Mouse (Mus musculus) CD4-positive, CD25-positive, alpha-beta regulatory T cell, adult 4 months (primary cell): Measurements from ENCODE around the gene Cep68. TPM values are rescaled to one million over a fixed set of nuclear protein-coding genes. Genes with fewer than 3 reads are reported as not detected.
"Not testable (repeated sequence)": the region's sequence is repeated elsewhere in the genome, so short reads cannot be mapped to it uniquely, and the experiment has no call there.

Experiments used
- ATAC-seq: one replicate; pipeline ENCODE4 v1.8.0; 2017
- polyA plus RNA-seq, 2 experiments: library from polyadenylated mRNA; unstranded; fragments of 100-300 nt; shearing (Covaris generic); gene quantifications; one replicate each; pipeline ENCODE4 v1.2.1; 2017

Cep68 gene
- polyA plus RNA-seq, 2 experiments from 2014 or later, result 12.3 to 16.2 TPM

DNA sequence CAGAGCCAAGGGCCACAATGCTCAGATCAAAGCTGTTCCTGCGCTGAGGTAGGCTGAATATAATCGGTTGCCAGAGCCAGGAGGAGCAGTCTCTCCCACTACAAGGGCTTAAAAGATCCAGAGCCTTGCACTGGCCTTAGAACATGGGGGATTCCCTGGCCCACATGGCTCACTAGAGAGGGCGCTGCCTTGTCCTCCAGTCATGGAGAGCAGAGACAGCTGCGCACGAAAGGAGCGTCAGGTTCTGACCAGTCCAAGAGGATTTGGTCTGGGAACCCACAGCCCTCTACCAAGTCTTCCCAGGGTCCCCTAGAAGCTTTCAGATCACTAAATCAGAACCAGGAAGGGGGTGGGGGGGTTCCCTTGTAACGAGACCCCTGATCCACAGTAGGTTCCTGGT lies 7.9 kb downstream of the Cep68 start:
- no peak for ATAC-seq

DNA sequence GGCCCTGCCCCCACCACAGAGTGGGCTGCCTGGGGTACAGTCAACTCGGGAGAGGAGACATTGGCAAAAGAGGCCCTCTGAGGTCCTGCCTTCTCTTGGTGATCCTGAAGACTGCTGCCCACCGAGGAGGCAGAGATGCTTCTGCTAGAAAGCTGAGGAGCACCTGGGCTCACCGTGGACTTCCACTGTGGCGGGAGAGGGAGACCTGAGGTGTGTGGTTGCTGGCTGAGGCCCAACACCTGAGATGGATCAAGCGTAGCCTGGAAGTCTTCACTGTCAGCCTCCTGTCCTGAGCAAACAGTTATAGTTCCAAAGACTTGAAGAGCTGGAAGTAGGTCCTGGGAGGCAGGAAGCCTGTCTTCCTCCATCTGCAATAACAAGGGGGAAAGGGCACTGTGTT lies 8.9 kb downstream of the Cep68 start:
- ATAC-seq, result no peak

DNA sequence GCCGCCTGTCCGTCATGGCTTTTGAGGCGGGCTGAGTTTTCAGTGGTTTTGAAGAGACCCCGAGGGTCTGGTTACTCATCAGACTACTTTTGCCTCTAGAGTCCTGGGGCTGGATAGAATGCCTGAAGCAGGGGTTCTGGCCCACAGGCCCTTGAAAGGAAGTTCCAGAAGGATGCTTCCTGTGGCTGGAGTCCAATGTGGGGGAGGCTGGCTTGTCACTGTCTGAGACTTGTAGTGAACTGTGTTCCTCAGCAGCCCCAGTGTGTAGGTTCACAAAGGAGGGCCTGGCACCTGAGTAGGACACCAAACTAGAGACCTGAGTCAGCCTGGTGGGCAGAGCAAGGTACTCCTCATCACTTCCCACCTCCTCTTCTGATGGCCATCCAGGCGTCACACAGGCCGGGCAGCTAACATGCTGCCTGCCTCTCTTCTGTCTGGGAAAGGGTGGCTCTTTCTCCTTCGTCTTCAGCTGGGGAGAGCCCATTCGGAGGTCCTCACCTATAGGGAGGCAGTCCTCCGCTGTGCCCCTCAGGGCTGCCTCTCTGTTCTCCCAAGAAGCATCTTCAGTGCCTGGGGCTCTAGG lies 9.9 kb downstream of the Cep68 start:
- ATAC-seq, result no peak

DNA sequence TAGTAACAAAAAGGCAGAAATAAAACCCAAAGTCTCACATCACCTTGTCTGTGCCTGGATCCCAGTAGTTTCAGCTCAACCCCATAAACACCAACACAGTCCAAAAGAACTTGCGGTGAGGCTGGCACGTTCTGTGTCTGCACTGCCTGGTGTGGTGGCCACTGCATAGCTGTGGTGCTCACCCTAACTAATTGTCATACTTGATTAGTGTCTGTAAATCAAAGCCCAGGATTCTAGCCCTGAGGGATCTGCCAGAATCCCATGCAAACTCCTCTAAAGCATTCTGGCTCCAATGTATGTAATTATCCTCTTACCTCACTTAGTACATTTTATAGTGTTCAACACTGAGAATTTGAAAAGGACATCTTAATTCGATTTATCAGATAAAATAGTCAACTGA lies 11.3 kb downstream of the Cep68 start:
- no peak for ATAC-seq

DNA sequence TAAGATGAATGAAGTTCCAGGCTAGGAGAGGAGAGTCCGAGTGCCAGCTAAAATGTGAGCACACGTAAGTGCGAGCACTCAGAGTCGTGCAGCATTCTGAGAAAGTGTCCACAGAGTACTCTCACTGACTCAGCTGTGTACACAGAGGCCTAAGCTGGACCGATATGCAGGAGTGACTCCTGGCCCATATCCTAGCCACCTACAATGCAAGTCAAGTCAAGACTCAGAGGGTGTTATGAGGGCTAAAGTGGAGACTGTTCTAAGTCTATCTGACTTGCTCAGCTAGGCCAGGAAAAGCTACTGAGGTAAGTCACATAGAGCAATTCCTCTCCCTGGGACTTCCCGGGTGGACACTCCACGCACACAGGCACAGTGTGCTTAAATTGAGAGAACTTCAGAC lies 12.2 kb downstream of the Cep68 start:
- ATAC-seq, result no peak

DNA sequence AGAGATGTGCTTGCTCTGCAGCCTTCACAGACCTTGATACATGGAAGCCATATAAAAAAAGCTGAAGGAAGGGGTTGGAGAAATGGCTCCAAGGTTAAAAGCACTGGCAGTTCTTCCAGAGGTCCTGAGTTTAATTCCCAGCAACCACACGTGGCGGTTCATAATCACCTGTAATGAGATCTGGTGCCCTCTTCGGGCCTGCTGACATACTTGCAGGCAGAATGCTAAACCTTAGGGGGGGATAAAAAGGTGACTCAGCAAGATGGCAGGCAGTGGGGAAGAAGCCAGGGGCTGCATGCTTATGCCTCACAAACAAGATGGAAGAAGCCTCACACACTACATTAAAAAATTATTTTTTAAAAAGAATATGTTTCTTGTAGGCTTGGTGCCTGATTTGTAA lies 15.0 kb downstream of the Cep68 start:
- no peak for ATAC-seq

DNA sequence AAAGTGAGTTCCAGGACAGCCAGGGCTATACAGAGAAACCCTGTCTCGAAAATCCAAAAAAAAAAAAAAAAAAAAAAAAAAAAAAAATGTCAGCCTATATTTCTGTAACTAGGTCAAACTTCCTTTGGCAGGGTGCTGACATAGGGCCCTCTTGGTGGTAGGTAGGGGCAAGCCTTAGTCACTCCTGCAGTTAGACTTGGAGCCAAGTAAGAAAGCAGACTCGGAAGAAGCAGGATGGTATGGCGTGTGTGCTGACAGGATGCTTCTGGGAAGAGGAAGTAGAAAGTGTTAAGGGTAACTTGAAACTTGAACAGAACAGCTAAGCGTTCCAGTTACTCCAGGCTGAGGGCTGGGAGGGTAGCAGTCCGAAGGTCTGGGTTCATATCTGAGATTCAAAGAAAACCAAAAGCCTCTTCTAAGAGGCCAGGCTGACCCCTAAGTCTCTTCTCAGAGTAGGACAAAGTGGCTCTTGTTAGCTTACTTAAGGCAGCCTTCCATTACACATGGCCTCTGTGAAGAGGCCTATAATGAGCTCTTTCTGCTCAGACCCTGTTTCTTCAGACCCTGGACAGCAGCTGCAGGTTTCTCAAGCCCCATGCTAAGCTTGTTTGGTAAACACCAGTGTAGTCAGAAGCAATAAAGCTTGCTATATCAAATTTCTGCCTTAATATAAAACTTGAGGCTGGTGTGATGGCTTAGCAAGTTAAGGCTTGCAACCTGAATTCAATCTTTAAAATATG lies 17.0 kb downstream of the Cep68 start:
- ATAC-seq, result no peak

DNA sequence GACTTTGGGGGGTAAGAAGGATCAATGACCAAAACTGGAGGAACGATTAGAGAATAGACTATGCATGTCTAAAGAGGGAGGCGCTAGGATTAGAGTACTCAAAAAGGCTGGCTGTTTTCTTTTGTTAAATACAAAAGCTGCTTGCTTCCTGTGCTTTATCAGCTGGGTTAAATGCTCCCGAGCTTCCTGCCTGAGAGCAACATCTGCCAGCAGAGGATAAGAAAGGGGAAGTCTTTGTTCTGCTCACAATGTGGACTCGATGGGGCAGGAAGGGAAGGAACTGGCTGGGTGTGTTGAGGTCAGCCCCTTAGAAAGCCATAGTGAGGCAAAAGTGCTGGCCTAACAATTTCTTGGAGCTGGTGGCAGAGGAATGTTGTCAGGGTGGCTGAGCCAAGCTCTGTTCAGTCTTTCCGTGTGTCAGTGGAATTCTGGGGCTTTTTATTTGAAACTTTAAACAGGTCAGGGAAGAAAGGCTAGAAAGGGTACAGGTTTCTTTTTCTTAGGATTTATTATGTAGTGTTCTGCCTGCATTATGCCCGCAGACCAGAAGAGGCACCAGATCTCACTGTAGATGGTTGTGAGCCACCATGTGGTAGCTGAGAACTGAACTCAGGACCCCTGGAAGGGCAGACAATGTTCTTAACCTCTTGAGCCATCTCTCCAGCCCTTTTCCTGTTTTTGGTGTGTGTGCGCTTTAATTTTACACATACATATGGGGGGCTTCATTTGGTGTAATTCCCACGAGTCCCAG lies 17.9 kb downstream of the Cep68 start:
- ATAC-seq, result peak; percentile 31

DNA sequence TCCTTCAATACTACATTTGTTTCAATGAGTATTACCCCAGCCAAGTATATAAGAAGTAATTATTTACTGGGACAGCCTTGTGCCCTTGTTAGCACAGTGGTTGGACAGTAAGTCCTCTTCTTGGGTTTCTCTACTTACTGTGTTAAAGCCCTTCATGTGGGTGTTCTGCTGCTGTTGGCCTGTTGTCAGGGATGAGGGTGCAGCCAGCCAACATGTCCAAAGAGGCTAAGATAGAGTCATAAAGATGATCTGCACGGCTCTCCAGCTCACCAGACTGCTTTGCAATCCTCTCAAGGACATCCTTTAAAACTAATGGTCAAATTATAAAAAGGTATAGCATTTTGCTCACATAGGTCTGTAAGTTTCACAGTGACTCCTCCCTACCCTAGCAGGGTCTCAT lies 18.9 kb downstream of the Cep68 start:
- no peak for ATAC-seq

DNA sequence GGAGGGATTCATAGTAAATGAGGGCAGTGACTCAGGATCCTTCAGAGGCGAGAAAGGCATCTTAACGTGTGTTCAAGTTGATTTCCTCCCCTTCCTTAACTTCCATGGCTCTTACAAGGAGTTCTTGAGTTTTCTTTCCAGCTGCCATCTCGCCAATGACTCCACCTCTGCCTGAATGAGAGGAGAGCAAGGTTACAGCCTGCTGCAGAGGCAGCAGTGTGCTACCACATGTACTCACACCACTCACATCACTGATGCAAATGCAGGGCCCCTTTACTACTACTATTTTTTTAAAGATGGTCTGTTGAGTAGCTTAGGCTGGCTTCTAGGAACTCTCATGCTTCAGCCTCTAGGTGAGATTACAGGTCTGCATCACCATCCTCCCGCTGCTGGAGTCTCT lies 19.9 kb downstream of the Cep68 start:
- no peak for ATAC-seq

DNA sequence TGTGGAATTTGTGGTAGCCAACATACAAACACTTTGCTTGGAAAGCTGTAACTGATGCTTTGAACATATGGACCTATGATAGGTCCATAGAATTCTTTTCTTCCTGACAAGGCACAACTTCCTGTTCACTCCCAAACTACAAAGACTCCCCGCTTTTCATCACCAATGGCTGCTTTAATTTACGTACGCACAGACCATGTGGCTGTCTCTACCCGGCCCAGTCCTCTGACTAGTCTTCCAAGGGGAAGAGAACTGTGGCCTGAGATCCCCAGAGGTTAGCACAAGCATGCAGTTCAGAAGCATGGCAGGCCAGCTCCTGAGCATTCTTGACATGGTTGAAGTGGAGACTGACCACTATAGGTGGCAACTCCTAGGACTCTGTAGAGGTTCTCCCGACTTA lies 20.6 kb downstream of the Cep68 start:
- ATAC-seq, result no peak

DNA sequence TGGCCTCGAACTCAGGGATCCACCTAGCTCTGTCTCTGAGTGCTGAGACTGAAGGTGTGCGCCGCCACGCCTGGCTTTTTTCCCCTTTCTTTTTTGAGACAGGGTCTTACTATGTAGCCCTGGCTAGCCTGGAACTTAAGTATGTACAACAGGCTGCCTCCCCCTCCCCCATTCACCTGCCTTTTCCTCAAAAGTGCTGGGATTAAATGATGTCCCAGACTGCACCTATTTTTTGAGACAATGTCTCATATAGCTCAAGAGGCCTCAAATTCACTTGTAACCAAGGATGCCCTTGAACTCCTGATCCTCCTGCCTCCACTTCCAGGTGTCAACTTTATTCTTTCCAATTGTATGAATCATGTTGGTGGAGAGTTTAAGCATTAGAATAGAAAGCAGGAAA lies 23.3 kb downstream of the Cep68 start:
- ATAC-seq, result no peak

DNA sequence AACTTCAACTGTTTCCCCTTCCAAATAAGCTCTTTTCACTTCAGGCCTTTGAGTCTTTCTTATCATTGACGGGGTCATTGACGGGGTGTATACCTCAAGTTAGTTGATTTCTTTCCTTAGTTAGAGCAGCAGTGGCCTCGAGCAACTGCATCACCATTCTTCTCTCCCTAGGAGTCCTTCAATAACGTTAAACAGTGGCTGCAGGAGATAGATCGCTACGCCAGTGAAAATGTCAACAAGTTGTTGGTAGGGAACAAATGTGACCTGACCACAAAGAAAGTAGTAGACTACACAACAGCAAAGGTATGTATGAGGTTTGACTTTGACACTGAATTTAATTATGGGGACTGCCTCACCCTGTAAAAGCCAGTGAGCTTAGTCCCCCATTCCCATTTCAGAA lies 25.0 kb downstream of the Cep68 start:
- no peak for ATAC-seq

DNA sequence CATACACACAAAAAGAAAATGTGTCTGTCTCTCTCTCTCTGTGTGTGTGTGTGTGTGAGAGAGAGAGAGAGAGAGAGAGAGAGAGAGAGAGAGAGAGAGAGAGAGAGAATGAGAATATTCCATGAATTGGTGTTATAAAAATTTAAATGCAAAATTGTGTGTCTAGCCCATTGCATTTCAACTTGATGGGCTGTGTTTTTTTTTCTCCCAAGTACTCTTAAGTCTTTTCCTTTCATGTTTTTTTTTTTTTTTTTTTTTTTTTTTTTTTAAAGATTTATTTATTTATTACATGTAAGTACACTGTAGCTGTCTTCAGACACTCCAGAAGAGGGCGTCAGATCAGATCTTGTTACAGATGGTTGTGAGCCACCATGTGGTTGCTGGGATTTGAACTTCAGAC lies 27.6 kb downstream of the Cep68 start:
- not testable (repeated sequence) for ATAC-seq

DNA sequence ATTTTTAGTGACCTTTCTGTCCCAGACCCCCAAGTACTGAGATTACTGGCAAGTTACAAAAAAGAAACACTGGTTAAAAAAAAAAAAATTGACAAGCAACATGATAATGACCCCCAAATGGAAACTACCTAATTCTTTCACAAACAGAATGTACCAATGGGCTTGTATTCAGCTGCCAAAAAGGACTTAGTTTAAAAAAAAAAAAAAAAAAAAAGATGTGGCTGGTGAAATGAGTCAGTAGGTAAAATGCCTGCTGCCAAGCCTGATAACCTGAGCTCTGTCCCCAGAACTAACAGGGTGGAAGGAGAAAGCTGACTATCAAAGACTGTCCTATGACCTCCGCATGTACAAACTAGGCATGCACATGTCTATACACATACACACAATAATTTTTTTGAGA lies 32.0 kb downstream of the Cep68 start:
- no peak for ATAC-seq

DNA sequence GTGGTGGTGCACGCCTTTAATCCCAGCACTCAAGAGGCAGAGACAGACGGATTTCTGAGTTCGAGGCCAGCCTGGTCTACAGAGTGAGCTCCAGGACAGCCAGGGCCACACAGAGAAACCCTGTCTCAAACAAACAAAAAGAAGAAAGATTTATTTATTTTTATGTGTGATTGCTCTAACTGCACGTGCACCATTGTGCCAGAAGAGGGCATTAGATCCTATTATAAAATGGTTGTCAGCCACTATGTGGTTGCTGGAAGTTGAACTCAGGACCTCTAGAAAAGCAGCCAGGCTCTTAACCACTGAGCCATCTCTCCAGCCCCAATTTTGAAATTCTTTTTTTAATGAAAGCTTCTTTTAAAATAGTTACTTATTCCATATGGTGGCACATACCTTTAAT lies 32.8 kb downstream of the Cep68 start:
- peak; percentile 40 for ATAC-seq

DNA sequence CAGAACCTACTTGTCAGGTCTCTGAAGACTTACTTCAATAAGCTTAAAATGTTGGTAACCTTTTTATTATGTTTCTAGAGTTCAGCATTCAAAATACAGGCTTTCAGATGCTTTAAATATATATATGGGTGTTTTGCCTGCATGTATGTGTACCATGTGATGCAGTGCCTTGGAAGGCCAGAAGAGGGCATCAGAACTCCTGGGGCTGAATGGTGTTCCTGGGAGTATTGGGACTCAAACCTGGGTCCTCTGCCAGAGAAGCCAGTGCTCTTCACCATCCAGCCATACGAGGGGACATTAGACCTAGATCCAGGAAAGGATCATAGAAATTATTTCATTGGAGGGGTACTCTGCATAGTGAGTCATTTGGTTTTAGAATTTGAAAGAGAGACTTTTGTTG lies 34.5 kb downstream of the Cep68 start:
- ATAC-seq, result no peak

DNA sequence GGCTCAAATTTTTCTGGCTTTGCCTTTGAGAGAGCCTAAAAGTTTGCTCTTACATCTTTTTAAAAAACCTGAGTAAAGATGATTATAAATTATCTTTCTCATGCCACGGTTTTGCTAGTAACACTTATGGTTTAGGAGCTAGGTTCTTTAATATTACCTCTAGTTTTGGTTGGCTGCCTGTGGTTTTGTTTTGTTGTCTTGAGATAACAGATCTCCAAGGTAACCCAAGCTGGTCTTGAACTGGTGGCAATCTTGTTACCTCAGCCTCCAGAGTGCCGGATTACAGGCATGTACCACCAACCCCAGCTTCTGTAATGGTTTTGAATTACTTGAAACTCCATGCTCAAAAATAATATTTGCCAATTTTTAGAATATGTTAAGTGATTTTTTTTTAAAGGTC lies 37.4 kb downstream of the Cep68 start:
- peak; percentile 33 for ATAC-seq

DNA sequence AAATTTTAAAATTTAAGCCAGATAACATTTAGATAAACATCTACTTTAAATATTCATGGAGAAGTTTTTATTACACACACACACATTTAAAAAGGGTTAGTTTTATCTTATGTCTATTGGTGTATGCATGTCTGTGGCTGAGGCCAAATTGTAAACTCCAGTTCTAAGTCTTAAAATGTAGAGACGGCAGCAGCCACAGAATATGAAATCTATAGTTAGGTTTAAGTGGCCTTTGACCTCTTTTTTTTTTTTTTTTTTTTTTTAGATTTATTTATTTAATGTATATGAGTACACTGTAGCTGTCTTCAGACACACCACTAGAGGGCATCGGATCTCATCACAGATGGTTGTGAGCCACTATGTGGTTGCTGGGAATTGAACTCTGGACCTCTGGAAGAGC lies 41.6 kb downstream of the Cep68 start:
- ATAC-seq, result no peak

DNA sequence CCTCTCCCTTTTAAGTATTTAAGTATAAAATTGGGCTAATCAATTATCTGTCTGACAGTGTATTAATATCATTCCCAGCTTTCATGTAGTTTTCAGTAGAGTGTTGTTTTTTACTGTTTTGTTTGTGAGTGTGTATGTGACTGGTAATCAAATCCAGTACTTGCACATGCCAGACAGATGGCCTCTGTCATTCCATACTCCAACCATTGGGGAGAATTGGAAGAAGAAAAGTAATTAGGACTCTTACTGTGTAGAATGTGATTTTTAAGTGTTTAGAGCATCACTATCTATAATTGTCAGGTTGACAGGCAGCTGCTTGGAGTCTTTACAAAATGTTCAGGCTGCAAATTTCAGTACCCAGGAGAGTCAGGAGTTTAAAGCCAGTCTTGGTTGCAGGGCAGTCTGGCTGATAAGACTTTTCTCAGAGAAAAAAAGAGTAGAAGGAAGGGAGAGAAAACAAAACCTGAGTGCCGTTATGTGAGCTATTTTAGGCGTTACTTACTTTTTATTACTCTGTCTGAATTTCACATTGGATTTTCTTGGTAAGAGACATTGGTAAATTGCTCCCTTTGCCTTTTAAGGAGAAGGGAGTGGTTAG lies 42.5 kb downstream of the Cep68 start:
- ATAC-seq, result no peak

DNA sequence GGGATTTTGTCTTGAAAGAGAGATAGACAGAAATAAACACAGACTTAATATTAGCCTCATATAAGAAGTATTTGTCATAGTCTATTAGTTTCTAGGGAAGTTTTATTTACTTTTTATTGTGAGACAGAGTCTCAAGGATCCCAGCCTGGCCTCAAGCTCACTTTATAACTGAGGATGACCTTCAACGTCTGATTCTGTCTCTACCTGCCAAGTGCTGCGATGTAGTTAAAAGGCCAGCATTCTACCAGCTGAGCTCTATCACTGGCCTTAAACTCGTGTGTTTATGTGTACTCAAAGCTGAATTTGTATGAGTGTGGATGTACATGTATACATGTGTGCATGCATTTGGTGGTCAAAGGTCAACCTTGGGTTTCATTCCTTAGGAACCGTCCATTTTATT lies 43.7 kb downstream of the Cep68 start:
- no peak for ATAC-seq

DNA sequence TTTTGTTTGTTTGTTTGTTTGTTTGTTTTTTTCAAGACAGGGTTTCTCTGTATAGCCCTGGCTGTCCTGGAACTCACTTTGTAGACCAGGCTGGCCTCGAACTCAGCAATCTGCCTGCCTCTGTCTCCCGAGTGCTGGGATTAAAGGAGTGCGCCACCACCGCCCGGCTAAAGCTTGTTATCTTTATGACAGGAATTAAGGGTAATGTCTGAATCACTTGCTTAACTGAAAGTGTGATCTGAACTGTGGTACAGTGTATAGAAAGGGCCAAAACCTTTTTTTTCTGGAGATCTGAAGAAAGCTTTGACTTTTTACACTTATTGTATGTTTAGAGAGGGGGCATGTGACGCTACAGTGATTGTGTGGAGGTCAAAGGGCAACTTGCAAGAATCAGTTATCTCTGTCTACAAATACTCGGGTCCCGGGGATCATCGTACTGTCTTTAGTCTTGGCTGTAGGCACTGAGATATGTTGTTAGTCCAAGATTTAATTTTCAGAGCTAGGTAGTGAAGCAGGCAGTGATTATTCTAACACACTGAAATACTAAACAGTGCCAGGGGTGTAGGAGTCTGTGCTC lies 44.3 kb downstream of the Cep68 start:
- ATAC-seq, result no peak

DNA sequence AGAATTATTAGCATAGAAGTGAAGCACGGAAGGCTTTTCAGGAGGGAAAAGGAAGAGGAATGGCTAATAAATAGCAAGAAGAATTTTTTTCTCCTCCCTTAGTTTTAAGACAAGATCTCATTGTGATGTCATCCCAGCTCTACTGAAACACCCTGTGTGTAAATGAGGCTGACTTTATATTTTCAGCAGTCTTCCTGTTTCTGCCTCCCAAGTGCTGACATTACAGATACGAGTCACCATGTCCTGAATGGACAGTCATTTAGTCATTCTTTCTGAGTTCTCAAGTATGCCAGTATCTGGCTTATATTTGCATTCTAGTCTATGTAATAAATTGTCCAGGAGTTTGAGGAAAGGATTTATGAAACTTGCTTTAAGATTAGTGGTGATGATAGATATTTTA lies 44.9 kb downstream of the Cep68 start:
- ATAC-seq, result no peak
